Mouse (Mus musculus) myocyte (in vitro differentiated cells): ENCODE data around the gene Aatf. TPM values are rescaled to one million over a fixed set of nuclear protein-coding genes. Genes with fewer than 3 reads are reported as not detected.

ENCODE experiments used
- H3K27me3 ChIP-seq: one replicate; pipeline ENCODE4 v1.6.1; 2011; ENCODE audit not compliant: control insufficient read depth, insufficient read depth, insufficient read length
- H3K36me3 ChIP-seq: one replicate; pipeline ENCODE4 v1.6.1; 2011; ENCODE audit not compliant: control insufficient read depth, insufficient read depth
- H3K4me2 ChIP-seq: one replicate; pipeline ENCODE4 v1.6.1; 2011; ENCODE audit warnings: low read depth, control low read depth
- H3K4me3 ChIP-seq: one replicate; pipeline ENCODE4 v1.5.1; 2011; ENCODE audit warnings: mild to moderate bottlenecking, control low read depth, moderate library complexity
- H3K79me2 ChIP-seq: one replicate; pipeline ENCODE4 v1.6.1; 2011; ENCODE audit not compliant: control insufficient read depth, insufficient read depth
- H3ac ChIP-seq: one replicate; pipeline ENCODE4 v1.6.1; 2011; ENCODE audit not compliant: control insufficient read depth, insufficient read length
- CEBPB ChIP-seq: IDR thresholded peaks from 2 replicates; pipeline ENCODE4 v1.6.1; 2011; ENCODE audit warnings: mild to moderate bottlenecking, moderate library complexity; ENCODE audit not compliant: poor library complexity, insufficient read depth, severe bottlenecking
- E2F4 ChIP-seq: IDR thresholded peaks from one replicate; pipeline ENCODE4 v1.6.1; 2011; ENCODE audit warnings: mild to moderate bottlenecking, control low read depth, moderate library complexity; ENCODE audit not compliant: insufficient read depth
- MAX ChIP-seq: IDR thresholded peaks from one replicate; pipeline ENCODE4 v1.6.1; 2011; ENCODE audit warnings: low read depth, mild to moderate bottlenecking, control low read depth
- MYOD1 ChIP-seq, 3 experiments: IDR thresholded peaks; one replicate each; pipeline ENCODE4 v1.6.1; 2011; ENCODE audit warnings: control low read depth in 2 of 3, low read depth in 2 of 3, mild to moderate bottlenecking in 2 of 3, moderate library complexity in 1 of 3; ENCODE audit not compliant: insufficient read length in 2 of 3, control insufficient read depth in 1 of 3
- MYOG ChIP-seq, 3 experiments: IDR thresholded peaks; one replicate each; pipeline ENCODE4 v1.6.1; 2011; ENCODE audit warnings: control low read depth in 2 of 3, low read depth in 2 of 3, mild to moderate bottlenecking in 2 of 3; ENCODE audit not compliant: insufficient read length in 2 of 3, control insufficient read depth in 1 of 3, insufficient read depth in 1 of 3
- POLR2A ChIP-seq: IDR thresholded peaks from one replicate; pipeline ENCODE4 v1.6.1; 2011; ENCODE audit warnings: low read depth, mild to moderate bottlenecking, control low read depth, moderate library complexity; ENCODE audit not compliant: insufficient read length
- POLR2AphosphoS2 ChIP-seq: IDR thresholded peaks from one replicate; pipeline ENCODE4 v1.6.1; 2011; ENCODE audit warnings: low read depth, control low read depth; ENCODE audit not compliant: insufficient read length
- REST ChIP-seq: IDR thresholded peaks from one replicate; pipeline ENCODE4 v1.6.1; 2011; ENCODE audit warnings: mild to moderate bottlenecking, control low read depth, moderate library complexity; ENCODE audit not compliant: insufficient read depth, insufficient read length
- SRF ChIP-seq: IDR thresholded peaks from one replicate; pipeline ENCODE4 v1.6.1; 2011; ENCODE audit warnings: low read depth; ENCODE audit not compliant: control insufficient read depth, insufficient read length
- TCF12 ChIP-seq: IDR thresholded peaks from one replicate; pipeline ENCODE4 v1.6.1; 2011; ENCODE audit warnings: mild to moderate bottlenecking, control low read depth; ENCODE audit not compliant: poor library complexity, insufficient read depth, severe bottlenecking
- TCF3 ChIP-seq: IDR thresholded peaks from one replicate; pipeline ENCODE4 v1.6.1; 2011; ENCODE audit warnings: low read depth, control low read depth; ENCODE audit not compliant: insufficient read length
- USF1 ChIP-seq: IDR thresholded peaks from one replicate; pipeline ENCODE4 v1.6.1; 2011; ENCODE audit warnings: low read depth, mild to moderate bottlenecking, control low read depth, moderate library complexity
- polyA plus RNA-seq: library from polyadenylated mRNA; unstranded; fragments of >200 nt; fragmentation: generic; extraction: Trizol; gene quantifications from one replicate; pipeline ENCODE4 v1.2.1, GENCODE M21; 2012; ENCODE audit warnings: missing spikeins

The Aatf gene
- polyA plus RNA-seq, 1 experiment = 34.6 TPM

DNA sequence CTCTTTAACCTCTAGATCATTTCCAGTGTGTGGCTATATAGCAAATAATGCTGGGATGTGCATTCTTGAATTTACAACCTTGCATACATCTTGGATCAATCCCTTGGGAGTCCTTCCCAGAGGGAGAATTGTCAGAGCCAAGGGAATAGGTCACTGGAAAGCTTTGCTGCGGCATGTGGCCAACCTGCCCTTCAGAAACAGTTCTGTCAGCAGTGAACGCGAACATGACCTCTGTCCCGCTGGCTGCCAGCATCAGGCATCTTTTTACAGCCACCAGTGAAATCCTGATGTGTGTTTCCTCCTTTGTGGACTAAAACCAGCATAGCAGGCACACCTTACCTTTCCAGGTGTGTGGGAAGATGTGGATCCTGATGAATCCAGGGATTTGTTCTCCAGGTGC, 38.0 kb upstream of the Aatf start:
- Histone ChIP-seq H3K36me3 (no peaks in the 10 kb centered on the region), H3K27me3 (peaks cover 67% of the 10 kb centered on the region), H3K79me2 (no peaks in the 10 kb centered on the region), H3K4me2 (no peak overlapping the region), H3ac (no peak overlapping the region), H3K4me3 (no peak overlapping the region)
- TF ChIP-seq MAX (no peak), POLR2A (no peak), CEBPB (no peak), POLR2AphosphoS2 (no peak), USF1 (no peak), TCF3 (no peak), SRF (no peak), TCF12 (no peak), MYOD1 (IDR thresholded peaks at IDR 0.05; ENCODE audit: control insufficient read depth in 1 of 3, insufficient read length in 2 of 3, low read depth in 2 of 3) (no peak), MYOG (IDR thresholded peaks at IDR 0.05; ENCODE audit: control insufficient read depth in 1 of 3, insufficient read depth in 1 of 3, insufficient read length in 2 of 3, low read depth in 2 of 3) (no peak), E2F4 (no peak), REST (no peak)

DNA sequence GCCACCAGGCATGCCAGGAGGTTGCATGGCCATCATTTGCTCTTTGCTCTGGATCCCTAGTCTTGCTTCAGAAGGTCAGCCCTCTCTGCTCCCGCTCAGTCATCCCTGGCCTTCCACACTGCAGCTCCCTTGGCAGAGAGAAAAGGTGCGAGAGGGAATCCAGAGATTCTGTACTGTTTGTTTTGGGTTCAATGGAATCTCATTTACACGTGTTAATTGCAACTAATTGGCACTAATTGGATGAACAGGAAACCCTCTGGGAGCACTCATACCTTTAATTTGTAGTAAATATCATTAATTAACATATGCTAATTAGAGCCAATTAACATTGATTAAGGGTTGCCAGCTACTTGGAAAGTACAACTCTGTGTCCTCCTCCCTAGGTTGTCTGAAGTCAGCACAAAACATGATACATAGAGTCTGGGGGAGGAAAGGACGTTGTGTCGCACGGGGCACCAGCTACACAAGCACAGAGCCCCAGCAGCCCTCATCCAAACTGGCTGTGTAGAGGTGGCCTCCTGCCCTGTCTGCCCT, 36.0 kb upstream of the Aatf start:
- H3ac ChIP-seq = no peak overlapping the region
- H3K4me3 ChIP-seq = no peak overlapping the region
- TF ChIP-seq TCF3 = no peak
- TF ChIP-seq TCF12 = no peak
- TF ChIP-seq POLR2A = no peak
- no peak for TF ChIP-seq MAX
- TF ChIP-seq USF1 = no peak
- no peak for TF ChIP-seq MYOG (IDR thresholded peaks at IDR 0.05; ENCODE audit: control insufficient read depth in 1 of 3, insufficient read depth in 1 of 3, insufficient read length in 2 of 3, low read depth in 2 of 3)
- TF ChIP-seq CEBPB = no peak
- TF ChIP-seq MYOD1 (IDR thresholded peaks at IDR 0.05; ENCODE audit: control insufficient read depth in 1 of 3, insufficient read length in 2 of 3, low read depth in 2 of 3) = no peak
- no peak for TF ChIP-seq REST
- TF ChIP-seq E2F4 = no peak
- no peak for TF ChIP-seq POLR2AphosphoS2
- no peak for TF ChIP-seq SRF
- peaks cover 55% of the 10 kb centered on the region for H3K27me3 ChIP-seq
- no peaks in the 10 kb centered on the region for H3K36me3 ChIP-seq
- H3K4me2 ChIP-seq = no peak overlapping the region
- no peaks in the 10 kb centered on the region for H3K79me2 ChIP-seq

DNA sequence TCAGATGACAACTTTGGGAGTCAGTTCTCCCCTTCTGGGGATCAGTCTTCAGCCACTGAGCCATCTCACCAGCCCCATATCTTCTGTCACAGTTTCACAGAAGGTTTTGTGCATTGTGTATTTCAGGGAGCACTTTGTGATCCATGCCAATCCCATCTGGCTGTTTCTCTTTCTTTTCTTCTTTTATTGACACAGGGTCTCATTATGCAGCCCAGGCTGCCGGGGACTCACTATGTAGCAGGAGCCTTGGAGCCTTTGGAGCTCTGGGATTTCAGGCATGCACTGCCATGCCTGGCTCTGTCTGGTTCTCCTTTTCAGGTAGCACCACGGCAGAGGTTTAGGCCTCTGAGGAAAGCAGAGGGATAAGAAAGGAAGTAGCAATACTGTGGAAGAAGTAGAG, 35.0 kb upstream of the Aatf start:
- H3K27me3 ChIP-seq = peaks cover 52% of the 10 kb centered on the region
- no peak overlapping the region for H3ac ChIP-seq
- H3K4me3 ChIP-seq = no peak overlapping the region
- no peak for TF ChIP-seq TCF3
- no peaks in the 10 kb centered on the region for H3K36me3 ChIP-seq
- no peak overlapping the region for H3K4me2 ChIP-seq
- H3K79me2 ChIP-seq = no peaks in the 10 kb centered on the region

DNA sequence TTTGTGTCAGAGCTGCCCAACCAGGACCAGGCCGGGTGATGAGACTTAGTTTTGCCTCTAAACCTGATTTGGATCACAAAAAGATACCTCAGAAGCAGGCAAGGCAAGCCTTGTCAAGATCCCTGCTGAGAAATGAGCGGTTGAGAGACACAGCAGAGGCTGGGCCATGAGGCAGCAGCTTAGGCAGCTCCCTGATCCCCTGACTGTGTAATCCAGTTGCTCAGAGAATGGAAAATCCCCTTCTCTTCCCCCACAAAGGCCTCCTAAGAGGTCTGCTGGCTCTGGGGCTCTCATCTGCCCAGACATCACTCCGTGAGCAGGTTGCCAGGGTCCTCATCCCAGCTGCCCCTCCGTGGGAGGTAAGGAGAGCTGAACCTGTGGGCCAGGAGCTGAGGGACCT, 26.7 kb upstream of the Aatf start:
- no peak overlapping the region for H3K4me2 ChIP-seq
- H3K79me2 ChIP-seq = no peaks in the 10 kb centered on the region
- H3K4me3 ChIP-seq = no peak overlapping the region
- no peak overlapping the region for H3ac ChIP-seq
- TF ChIP-seq POLR2A (no peak), MYOD1 (IDR thresholded peaks at IDR 0.05; ENCODE audit: control insufficient read depth in 1 of 3, insufficient read length in 2 of 3, low read depth in 2 of 3) (no peak), SRF (no peak), POLR2AphosphoS2 (no peak), TCF12 (no peak)
- H3K36me3 ChIP-seq = no peaks in the 10 kb centered on the region
- H3K27me3 ChIP-seq = peaks cover 63% of the 10 kb centered on the region

DNA sequence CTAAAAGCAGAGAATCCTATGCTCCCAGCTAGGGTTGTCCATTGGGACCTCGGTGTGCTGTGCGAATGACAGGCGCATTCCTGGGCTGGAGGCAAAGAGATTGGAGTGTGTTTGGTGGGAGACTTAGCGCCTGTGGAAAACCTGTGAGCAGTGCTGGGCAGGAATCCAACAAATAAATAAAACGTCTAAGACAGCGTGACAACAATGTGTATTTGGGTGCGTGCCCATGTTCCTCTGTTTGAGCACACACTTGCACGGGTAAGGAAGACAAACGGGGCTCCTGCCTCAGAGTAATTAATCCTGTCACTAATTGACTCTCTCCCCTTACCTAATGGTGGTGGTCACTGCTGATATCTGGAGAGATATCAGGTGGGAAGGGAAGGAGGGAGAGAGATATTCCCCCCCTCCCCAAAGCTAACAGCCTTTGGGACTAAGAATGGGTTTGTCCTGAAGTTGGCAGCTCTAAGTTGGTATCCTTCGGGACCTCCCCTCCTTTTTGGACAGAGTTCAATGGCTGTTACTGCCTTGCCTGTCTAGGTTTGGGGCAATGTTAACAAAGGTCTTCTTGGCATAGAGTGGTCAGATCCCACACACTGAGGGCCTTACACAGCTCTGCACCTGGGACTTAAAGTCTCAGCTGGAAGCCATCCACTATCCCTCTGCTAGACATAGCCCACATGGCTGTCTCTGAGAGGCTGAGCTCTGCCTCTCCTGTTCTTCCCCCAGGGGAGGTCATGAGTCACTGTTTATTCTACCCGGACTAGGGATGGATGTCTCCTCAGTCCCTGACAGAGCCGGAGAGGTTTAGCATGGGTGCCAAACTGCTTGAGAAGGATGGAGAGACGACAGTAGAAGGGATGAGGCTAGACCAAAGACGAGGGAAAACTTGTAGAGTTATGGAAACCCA, 16.7 kb upstream of the Aatf start:
- no peak overlapping the region for H3K4me2 ChIP-seq
- peaks cover 87% of the 10 kb centered on the region for H3K27me3 ChIP-seq
- no peaks in the 10 kb centered on the region for H3K79me2 ChIP-seq
- no peak overlapping the region for H3K4me3 ChIP-seq
- no peak overlapping the region for H3ac ChIP-seq
- H3K36me3 ChIP-seq = no peaks in the 10 kb centered on the region
- no peak for TF ChIP-seq REST
- no peak for TF ChIP-seq USF1
- TF ChIP-seq SRF = no peak
- no peak for TF ChIP-seq POLR2AphosphoS2
- no peak for TF ChIP-seq MYOD1 (IDR thresholded peaks at IDR 0.05; ENCODE audit: control insufficient read depth in 1 of 3, insufficient read length in 2 of 3, low read depth in 2 of 3)
- TF ChIP-seq POLR2A = no peak
- TF ChIP-seq CEBPB = no peak
- TF ChIP-seq MYOG (IDR thresholded peaks at IDR 0.05; ENCODE audit: control insufficient read depth in 1 of 3, insufficient read depth in 1 of 3, insufficient read length in 2 of 3, low read depth in 2 of 3) = no peak
